Mouse (Mus musculus): ENCODE measurements at regions not wholly inside any gene's neighbourhood (a gene's known extent, or its start where the extent isn't known, plus 50 kb on each side); places are given as distances from the start of the nearest gene placed in this dataset.

DNA sequence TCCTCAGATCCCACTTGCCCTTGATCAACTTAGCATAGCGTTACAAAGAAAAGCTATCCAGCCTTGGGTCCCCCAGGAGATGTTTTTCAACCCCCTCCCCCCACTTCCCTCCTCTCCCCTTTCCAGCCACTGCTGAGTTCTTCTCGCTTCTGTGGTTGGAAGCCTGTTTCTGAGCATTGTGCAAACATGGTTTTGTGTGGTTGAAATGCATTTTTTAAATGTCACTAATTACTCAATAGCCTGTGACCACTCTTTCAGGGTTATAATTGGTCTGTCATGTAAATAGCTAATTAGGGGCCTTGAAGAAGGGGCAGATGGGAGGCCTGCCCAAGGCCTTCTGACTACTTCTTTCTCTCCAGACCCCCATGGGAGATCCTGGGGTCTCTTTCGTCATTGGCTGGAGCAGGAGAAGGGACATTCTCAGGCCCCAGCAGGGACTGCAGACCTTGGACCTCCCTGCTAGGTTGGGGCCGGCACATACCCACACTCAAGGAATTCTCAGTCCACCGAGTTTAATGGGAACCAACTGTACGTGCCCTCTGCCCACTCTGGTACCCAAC lies 353.8 kb downstream of the Med13l start:
- TF ChIP-seq MAX (IDR thresholded peaks at IDR 0.05) (no peak), CTCF (IDR thresholded peaks at IDR 0.05; ENCODE audit: control insufficient read depth, insufficient read depth, insufficient read length) (no peak)
